13 mouse cellular contexts compared by ENCODE assay signal in the genomic region with DNA sequence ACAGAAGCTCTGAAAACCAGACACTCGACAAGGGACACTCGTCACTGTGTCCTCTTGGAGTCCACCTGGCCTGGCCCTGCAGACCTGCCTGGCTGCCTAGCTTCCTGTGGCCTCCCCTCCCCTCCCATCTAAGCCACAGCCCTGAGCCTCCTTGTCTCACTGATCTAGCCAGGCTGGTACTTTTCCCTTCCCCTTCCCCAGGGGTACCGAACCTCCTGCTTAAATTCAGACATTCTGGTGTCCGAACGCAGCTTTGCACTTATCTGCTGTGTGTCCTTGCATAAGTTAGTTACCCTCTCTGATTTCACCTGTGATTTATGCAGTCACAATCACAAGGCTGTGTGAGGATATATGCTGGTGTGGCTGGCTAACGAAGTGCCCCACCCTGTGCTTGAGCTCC. TPM values are rescaled to one million over a fixed set of nuclear protein-coding genes. Genes with fewer than 3 reads are reported as not detected.
DNase-seq lines count a peak whose midpoint lies in the region; ATAC-seq and TF ChIP-seq lines count a peak whose summit lies in the region.
"Had no signal": no experiment of that assay in that cellular context is flagged by ENCODE, and none has a peak within 500 bp of the region (broad histone marks: within the 10 kb centered on the region; RNA-seq: fewer than 3 reads in every experiment).

No protein-coding gene starts in this region.

- no peak for TF ChIP-seq CTCF in embryonic fibroblast, embryonic 13.5 days (IDR thresholded peaks at IDR 0.05; ENCODE audit: borderline replicate concordance, insufficient read depth, low read length)

- 0 out of 2 replicates have a peak, but pooled peaks have one; percentile 8 for TF ChIP-seq POLR2A in embryonic fibroblast, embryonic 13.5 days (IDR thresholded peaks at IDR 0.05; ENCODE audit: low read depth, low read length)
- TF ChIP-seq POLR2A in myocyte (IDR thresholded peaks at IDR 0.05; ENCODE audit: insufficient read length, low read depth) = peak; percentile 33

- no peaks in the 10 kb centered on the region for H3K79me2 ChIP-seq in myocyte (ENCODE audit: control insufficient read depth, insufficient read depth)

- H3K9ac ChIP-seq in lung, embryonic 15.5 days = peak overlapping the region; percentile 8; the same call in 1 of the 2 replicates

- no peaks in the 10 kb centered on the region for H3K27me3 ChIP-seq in heart, embryonic 10.5 days (ENCODE audit: insufficient read depth, poor library complexity, severe bottlenecking)
- no peaks in the 10 kb centered on the region for H3K27me3 ChIP-seq in lung, embryonic 15.5 days
- no peaks in the 10 kb centered on the region for H3K27me3 ChIP-seq in myocyte (ENCODE audit: control insufficient read depth, insufficient read depth, insufficient read length)

- peaks cover 40% of the 10 kb centered on the region for H3K4me1 ChIP-seq in heart, embryonic 10.5 days
- H3K4me1 ChIP-seq in lung, embryonic 15.5 days = peaks cover 36% of the 10 kb centered on the region
- H3K4me1 ChIP-seq in embryonic fibroblast, embryonic 13.5 days (ENCODE audit: control insufficient read depth, insufficient read depth, low read length) = peaks cover 29% of the 10 kb centered on the region

- DNase-seq in heart, embryonic 10.5 days (ENCODE audit: low spot score) = no peak
- DNase-seq in heart, postnatal 4 days = no peak
- DNase-seq in lung, postnatal 25 days (ENCODE audit: low spot score) = no peak
- DNase-seq in thymus, postnatal 0 days (ENCODE audit: low spot score) = no peak
- DNase-seq in left cerebral cortex, postnatal 4 days = no peak
- DNase-seq: cerebellum, adult 11 months; gastrocnemius, postnatal 25 days; right cerebral cortex, postnatal 25 days; thymus, postnatal 14 days had no signal

- intact Hi-C loops in left cerebral cortex, postnatal 4 days (cut with DNase I) = no loop called here

- no peak overlapping the region for H3ac ChIP-seq in myocyte (ENCODE audit: control insufficient read depth, insufficient read length)

- H3K4me3 ChIP-seq in heart, embryonic 10.5 days = 0 out of 2 replicates have a peak overlapping the region, but pooled peaks have one; percentile 24
- H3K4me3 ChIP-seq in lung, embryonic 15.5 days = no peak overlapping the region
- H3K4me3 ChIP-seq in embryonic fibroblast, embryonic 13.5 days (ENCODE audit: insufficient read depth, low read length) = no peak overlapping the region
- H3K4me3 ChIP-seq in myocyte = peak overlapping the region; percentile 20
- H3K4me3 ChIP-seq: erythroblast, embryonic 14.5 days had no signal

- peak; percentile 7; the same call in 1 of the 2 replicates for ATAC-seq in lung, embryonic 15.5 days (ENCODE audit: borderline replicate concordance, extremely low read depth, low FRiP score, low TSS enrichment)

- H3K4me2 ChIP-seq in lung, embryonic 15.5 days = peak overlapping the region; percentile 31; the same call in 1 of the 2 replicates
- H3K4me2 ChIP-seq in myocyte (ENCODE audit: low read depth) = peak overlapping the region; percentile 89

- H3K27ac ChIP-seq in heart, embryonic 10.5 days = peak overlapping the region; percentile 91
- peak overlapping the region; percentile 98 for H3K27ac ChIP-seq in lung, embryonic 15.5 days
- peak overlapping the region; percentile 98 for H3K27ac ChIP-seq in embryonic fibroblast, embryonic 13.5 days (ENCODE audit: insufficient read depth, low read length)

- no peaks in the 10 kb centered on the region for H3K36me3 ChIP-seq in heart, embryonic 10.5 days
- H3K36me3 ChIP-seq in lung, embryonic 15.5 days = no peaks in the 10 kb centered on the region
- H3K36me3 ChIP-seq in myocyte (ENCODE audit: control insufficient read depth, insufficient read depth) = no peaks in the 10 kb centered on the region

- WGBS in heart, embryonic 10.5 days = 50% methylated on average over 6 of the region's 6 CpGs
- 43% methylated on average over 6 of the region's 6 CpGs for WGBS in lung, embryonic 15.5 days

- H3K9me3 ChIP-seq in heart, embryonic 10.5 days = no peaks in the 10 kb centered on the region
- no peaks in the 10 kb centered on the region for H3K9me3 ChIP-seq in lung, embryonic 15.5 days

TF ChIP-seq in myocyte, 11 proteins besides CTCF, POLR2A, EP300 and RAD21:
- TF ChIP-seq USF1 (IDR thresholded peaks at IDR 0.05; ENCODE audit: low read depth) (no peak), MYOG (IDR thresholded peaks at IDR 0.05; ENCODE audit: control insufficient read depth in 1 of 3, insufficient read depth in 1 of 3, insufficient read length in 2 of 3, low read depth in 2 of 3) (no peak), TCF12 (IDR thresholded peaks at IDR 0.05; ENCODE audit: insufficient read depth, poor library complexity, severe bottlenecking) (no peak), E2F4 (IDR thresholded peaks at IDR 0.05; ENCODE audit: insufficient read depth) (no peak), POLR2AphosphoS2 (IDR thresholded peaks at IDR 0.05; ENCODE audit: insufficient read length, low read depth) (no peak), REST (IDR thresholded peaks at IDR 0.05; ENCODE audit: insufficient read depth, insufficient read length) (no peak), MAX (IDR thresholded peaks at IDR 0.05; ENCODE audit: low read depth) (no peak), TCF3 (IDR thresholded peaks at IDR 0.05; ENCODE audit: insufficient read length, low read depth) (no peak), CEBPB (IDR thresholded peaks at IDR 0.05; ENCODE audit: insufficient read depth, poor library complexity, severe bottlenecking) (no peak), MYOD1 (IDR thresholded peaks at IDR 0.05; ENCODE audit: control insufficient read depth in 1 of 3, insufficient read length in 2 of 3, low read depth in 2 of 3) (no peak), SRF (IDR thresholded peaks at IDR 0.05; ENCODE audit: control insufficient read depth, insufficient read length, low read depth) (no peak)
TF ChIP-seq in myocyte: peak in this region for 0.

RNA-seq across cellular contexts. Expression of gene Myh9, which starts 40.3 kb away (rescaled TPM):
- polyA plus RNA-seq in heart, embryonic 10.5 days (2016; fragmentation: Nextera tagmentation; extraction: Ambion mirVana) = 34.5 and 37.5 TPM in 2 replicates
- 100 to 1,000 TPM; 219 to 228 TPM for total RNA-seq in heart, postnatal 4 days (2021)
- 62.5 and 67.7 TPM in 2 replicates for polyA plus RNA-seq in lung, embryonic 15.5 days (2015; fragmentation: Nextera tagmentation; extraction: Ambion mirVana)
- 718 and 1,071 TPM in 2 replicates for polyA plus RNA-seq in embryonic fibroblast, embryonic 13.5 days (2011; ENCODE audit: insufficient read length, low read depth, missing spikeins)
- polyA plus RNA-seq in myocyte (2012; fragmentation: generic; extraction: Trizol) = 466 TPM
- 62.3 and 71.0 TPM in 2 replicates for polyA plus RNA-seq in thymus, postnatal 0 days (2015; fragmentation: Nextera tagmentation; extraction: Ambion mirVana)
- total RNA-seq in left cerebral cortex, postnatal 4 days (2021) = 10 to 100 TPM; 59.5 to 63.4 TPM

RNA-seq across cellular contexts. Expression of gene Txn2, which starts 46.5 kb away (rescaled TPM):
- 311 and 315 TPM in 2 replicates for polyA plus RNA-seq in heart, embryonic 10.5 days (2016; fragmentation: Nextera tagmentation; extraction: Ambion mirVana)
- total RNA-seq in heart, postnatal 4 days (2021) = 100 to 1,000 TPM; 192 to 198 TPM
- polyA plus RNA-seq in lung, embryonic 15.5 days (2015; fragmentation: Nextera tagmentation; extraction: Ambion mirVana) = 207 and 211 TPM in 2 replicates
- polyA plus RNA-seq in embryonic fibroblast, embryonic 13.5 days (2011; ENCODE audit: insufficient read length, low read depth, missing spikeins) = 229 and 271 TPM in 2 replicates
- 383 TPM for polyA plus RNA-seq in myocyte (2012; fragmentation: generic; extraction: Trizol)
- polyA plus RNA-seq in thymus, postnatal 0 days (2015; fragmentation: Nextera tagmentation; extraction: Ambion mirVana) = 213 and 231 TPM in 2 replicates
- total RNA-seq in left cerebral cortex, postnatal 4 days (2021) = 10 to 100 TPM; 91.0 to 92.4 TPM

Comparison
In these comparisons a context has a peak if more than half of its experiments do, and no peak if none do; other contexts are left out.
1. H3K4me3 ChIP-seq: peak in heart, embryonic 10.5 days (single experiment) and myocyte (single experiment); none in lung, embryonic 15.5 days (single experiment) and embryonic fibroblast, embryonic 13.5 days (single experiment).
2. Peak in every context shown above with its lines, with median percentiles within 50 percentile points of each other: H3K27ac ChIP-seq.